In genomic region chr15:84280712-84281347, GRCm38 (mm10) we compare ENCODE assay signal across 18 mouse cellular contexts. TPM values are rescaled to one million over a fixed set of nuclear protein-coding genes. Genes with fewer than 3 reads are reported as not detected.
DNase-seq lines count a peak whose midpoint lies in the region; ATAC-seq lines count a peak whose summit lies in the region.
"Had no signal": no experiment of that assay in that cellular context is flagged by ENCODE, and none has a peak within 500 bp of the region (broad histone marks: within the 10 kb centered on the region; RNA-seq: fewer than 3 reads in every experiment).

No protein-coding gene starts in this region.

- H3K4me3 ChIP-seq in heart, embryonic 11.5 days (ENCODE audit: low read depth, low read length) = no peak overlapping the region
- H3K4me3 ChIP-seq: forebrain, embryonic 10.5 days; hindbrain, embryonic 13.5 days had no signal

- H3K36me3 ChIP-seq in heart, embryonic 11.5 days (ENCODE audit: control insufficient read depth, insufficient read depth, low read length) = peaks cover 5% of the 10 kb centered on the region; the same call in 1 of the 2 replicates
- H3K36me3 ChIP-seq: forebrain, embryonic 10.5 days; G1E; hindbrain, embryonic 13.5 days had no signal

- H3K4me1 ChIP-seq in heart, embryonic 11.5 days (ENCODE audit: control insufficient read depth, insufficient read depth, low read length) = no peaks in the 10 kb centered on the region

- 71% methylated on average over 11 of the region's 11 CpGs for WGBS in heart, embryonic 11.5 days (ENCODE audit: insufficient replicate concordance)

- no peak overlapping the region for H3K4me2 ChIP-seq in heart, embryonic 11.5 days
- H3K4me2 ChIP-seq: hindbrain, embryonic 13.5 days had no signal

- H3K9ac ChIP-seq in heart, embryonic 11.5 days (ENCODE audit: low read depth, low read length) = no peak overlapping the region
- H3K9ac ChIP-seq: hindbrain, embryonic 13.5 days; liver, embryonic 14.5 days had no signal

- no peaks in the 10 kb centered on the region for H3K27me3 ChIP-seq in heart, embryonic 11.5 days (ENCODE audit: control insufficient read depth, insufficient read depth, low read length)

- no peak for ATAC-seq in heart, embryonic 11.5 days (replicated peaks; ENCODE audit: insufficient number of reproducible peaks, low FRiP score, low TSS enrichment)
- ATAC-seq: activated CD4-positive, CD25-positive, alpha-beta regulatory T cell, adult 4 months had no signal

- no peaks in the 10 kb centered on the region for H3K9me3 ChIP-seq in heart, embryonic 11.5 days (replicated peaks; ENCODE audit: control insufficient read depth, low read length)
- H3K9me3 ChIP-seq: forebrain, embryonic 10.5 days; hindbrain, embryonic 13.5 days had no signal

- no peak overlapping the region for H3K27ac ChIP-seq in heart, embryonic 11.5 days (ENCODE audit: low read depth, low read length)
- H3K27ac ChIP-seq: forebrain, embryonic 10.5 days; hindbrain, embryonic 13.5 days; liver, embryonic 14.5 days; macrophage had no signal

- DNase-seq in kidney, adult 11 months = peak; percentile 44
- no peak for DNase-seq in kidney, postnatal 10 days
- DNase-seq in 3T3-L1 (ENCODE audit: low read depth, low spot score) = peak; percentile 91
- peak; percentile 79 for DNase-seq in adrenal gland, adult 2 months
- peak; percentile 35 for DNase-seq in kidney, postnatal 14 days
- DNase-seq in cerebellum, postnatal 10 days = no peak
- no peak for DNase-seq in thymus, postnatal 14 days
- DNase-seq: B cell, adult 2 months; cerebellum, postnatal 25 days; heart, adult 11 months; retina, postnatal 1 day had no signal

RNA-seq across cellular contexts. Expression of gene Parvg, which starts 43.0 kb away (rescaled TPM):
- 1 to 10 TPM; 2.8 to 3.9 TPM for total RNA-seq in adrenal gland, adult 2 months (2021)
- 1.7 and 2.1 TPM in 2 replicates for polyA plus RNA-seq in adrenal gland, adult 2 months (2012; rRNA removed)
- 0.59 and 0.60 TPM in 2 replicates for polyA plus RNA-seq in heart, embryonic 11.5 days (2014; fragmentation: Nextera tagmentation; extraction: Ambion mirVana)
- total RNA-seq: G1E had no signal

RNA-seq across cellular contexts. Expression of gene Parvb, which starts 49.0 kb away (rescaled TPM):
- 10 to 100 TPM; 17.5 to 19.2 TPM for total RNA-seq in adrenal gland, adult 2 months (2021)
- 8.3 and 9.4 TPM in 2 replicates for polyA plus RNA-seq in adrenal gland, adult 2 months (2012; rRNA removed)
- 19.3 and 21.1 TPM in 2 replicates for polyA plus RNA-seq in heart, embryonic 11.5 days (2014; fragmentation: Nextera tagmentation; extraction: Ambion mirVana)

Comparison
In these comparisons a context has a peak if more than half of its experiments do, and no peak if none do; other contexts are left out.
1. DNase-seq: peak in kidney, adult 11 months (single experiment), 3T3-L1 (single experiment), adrenal gland, adult 2 months (single experiment) and kidney, postnatal 14 days (single experiment); none in kidney, postnatal 10 days (single experiment), cerebellum, postnatal 10 days (0 of 2) and thymus, postnatal 14 days (single experiment).